Mouse (Mus musculus): ENCODE results near the gene Specc1. TPM values are rescaled to one million over a fixed set of nuclear protein-coding genes. Genes with fewer than 3 reads are reported as not detected.

Specc1 gene
- total and polyA plus RNA-seq, 3 experiments = 7.3 to 18.6 (median 15.5) TPM

GRCm38 (mm10) chr11:62244471-62244870 is 287.9 kb downstream of the Specc1 start:
- Histone ChIP-seq H3K79me2 (replicated peaks; ENCODE audit: control insufficient read depth, extremely low read depth, insufficient read depth, poor library complexity, severe bottlenecking) (no peaks in the 10 kb centered on the region), H3K9ac (ENCODE audit: insufficient read depth, low read depth) (no peak overlapping the region), H3K36me3 (replicated peaks in 1 of 2; ENCODE audit: control insufficient read depth in 1 of 2, insufficient read depth in 1 of 2, low read length in 1 of 2) (no peaks in the 10 kb centered on the region), H3K4me3 (replicated peaks in 1 of 3; ENCODE audit: low read depth in 2 of 3, low read length in 2 of 3, poor library complexity in 1 of 3) (no peak overlapping the region), H3K27me3 (replicated peaks) (peaks cover 20% of the 10 kb centered on the region), H3K4me1 (ENCODE audit: control insufficient read depth in 1 of 2, insufficient read depth in 2 of 2) (peaks cover 0 to 11% of the 10 kb centered on the region in 2 experiments; a peak in 2 of 4 replicates), H3K27ac (ENCODE audit: insufficient read depth, low read depth) (no peak overlapping the region), H3K9me3 (replicated peaks; ENCODE audit: low read length) (peaks cover 20% of the 10 kb centered on the region), H3K4me2 (ENCODE audit: insufficient read depth, low read depth, poor library complexity, severe bottlenecking) (no peak overlapping the region)
- in situ Hi-C loops (cut with MboI; ENCODE audit: low pct_ligation_motif_present, low pct_unique_long_range_greater_than_20kb, low sequenced_read_pairs) (no loop called here), dilution Hi-C loops (cut with MboI; ENCODE audit: extremely low pct_ligation_motif_present, extremely low pct_unique_long_range_greater_than_20kb, low sequenced_read_pairs) (no loop called here)
- TF ChIP-seq EP300 (IDR thresholded peaks at IDR 0.05; ENCODE audit: low read length) (no peak), ZKSCAN1 (IDR thresholded peaks at IDR 0.05; ENCODE audit: borderline replicate concordance, low read depth, low read length) (no peak), MAX (IDR thresholded peaks at IDR 0.05; ENCODE audit: low read length) (no peak), SMC3 (IDR thresholded peaks at IDR 0.05; ENCODE audit: low read depth, low read length) (no peak), MEF2A (IDR thresholded peaks at IDR 0.05; ENCODE audit: borderline replicate concordance, low read depth, low read length) (no peak), USF2 (conservative IDR thresholded peaks at IDR 0.05; ENCODE audit: low read depth, low read length) (no peak), RCOR1 (conservative IDR thresholded peaks at IDR 0.05; ENCODE audit: low read depth, low read length) (no peak), POLR2AphosphoS2 (IDR thresholded peaks at IDR 0.05; ENCODE audit: low read depth, low read length) (no peak), CHD2 (IDR thresholded peaks at IDR 0.05; ENCODE audit: low read length) (no peak), KAT2A (IDR thresholded peaks at IDR 0.05; ENCODE audit: insufficient replicate concordance, low read length) (no peak), NELFE (IDR thresholded peaks at IDR 0.05; ENCODE audit: low read depth, low read length) (no peak), CTCF (conservative IDR thresholded peaks at IDR 0.05 in 1 of 2, IDR thresholded peaks at IDR 0.05 in 1 of 2; ENCODE audit: low read depth in 2 of 2, low read length in 2 of 2) (no peak), RAD21 (IDR thresholded peaks at IDR 0.05; ENCODE audit: low read depth, low read length) (no peak), UBTF (IDR thresholded peaks at IDR 0.05; ENCODE audit: low read depth, low read length) (no peak), NRF1 (IDR thresholded peaks at IDR 0.05; ENCODE audit: low read depth, low read length) (no peak), BHLHE40 (IDR thresholded peaks at IDR 0.05; ENCODE audit: low read depth, low read length) (no peak), USF1 (IDR thresholded peaks at IDR 0.05; ENCODE audit: low read depth, low read length) (no peak)
- DNase-seq (ENCODE audit: extremely low read depth) = no peak

- no peak for TF ChIP-seq ZC3H11A (IDR thresholded peaks at IDR 0.05; ENCODE audit: low read depth, low read length)
- no peak for TF ChIP-seq EP300 (IDR thresholded peaks at IDR 0.05; ENCODE audit: low read length)
- 0 out of 2 replicates have a peak, but pooled peaks have one; percentile 6 for TF ChIP-seq TCF12 (IDR thresholded peaks at IDR 0.05; ENCODE audit: low read depth, low read length)
- peak; percentile 61 for TF ChIP-seq ZNF384 (IDR thresholded peaks at IDR 0.05; ENCODE audit: low read depth, low read length)
- peaks cover 33% of the 10 kb centered on the region for H3K27me3 ChIP-seq (replicated peaks)
- no peaks in the 10 kb centered on the region for H3K79me2 ChIP-seq (replicated peaks; ENCODE audit: control insufficient read depth, extremely low read depth, insufficient read depth, poor library complexity, severe bottlenecking)
- H3K4me3 ChIP-seq (replicated peaks in 1 of 3; ENCODE audit: low read depth in 2 of 3, low read length in 2 of 3, poor library complexity in 1 of 3) = peak overlapping the region; percentile 55 to 59 (median 57)
- peak overlapping the region; percentile 93 for H3K4me2 ChIP-seq (ENCODE audit: insufficient read depth, low read depth, poor library complexity, severe bottlenecking)
- dilution Hi-C loops (cut with MboI; ENCODE audit: extremely low pct_ligation_motif_present, extremely low pct_unique_long_range_greater_than_20kb, low sequenced_read_pairs) = no loop called here
- H3K9me3 ChIP-seq (replicated peaks; ENCODE audit: low read length) = peaks cover 20% of the 10 kb centered on the region
- H3K9ac ChIP-seq (ENCODE audit: insufficient read depth, low read depth) = no peak overlapping the region
- peaks cover 0 to 31% of the 10 kb centered on the region in 2 experiments; a peak in 2 of 4 replicates for H3K4me1 ChIP-seq (ENCODE audit: control insufficient read depth in 1 of 2, insufficient read depth in 2 of 2)
- no peaks in the 10 kb centered on the region for H3K36me3 ChIP-seq (replicated peaks in 1 of 2; ENCODE audit: control insufficient read depth in 1 of 2, insufficient read depth in 1 of 2, low read length in 1 of 2)
- no peak for DNase-seq (ENCODE audit: extremely low read depth)
- in situ Hi-C loops (cut with MboI; ENCODE audit: low pct_ligation_motif_present, low pct_unique_long_range_greater_than_20kb, low sequenced_read_pairs) = no loop called here
- H3K27ac ChIP-seq (ENCODE audit: insufficient read depth, low read depth) = no peak overlapping the region
Measured at GRCm38 (mm10) chr11:62247759-62248400, 291.3 kb downstream of the Specc1 start.

Data from CH12.LX (cell line).